21 mouse cellular contexts compared by ENCODE assay signal in genomic region chr14:121665693-121666273, GRCm38 (mm10).
DNase-seq lines count a peak whose midpoint lies in the region; ATAC-seq and TF ChIP-seq lines count a peak whose summit lies in the region.
"Had no signal": no experiment of that assay in that cellular context is flagged by ENCODE, and none has a peak within 500 bp of the region (broad histone marks: within the 10 kb centered on the region; RNA-seq: fewer than 3 reads in every experiment).

No protein-coding gene starts in this region.

- WGBS in kidney, embryonic 14.5 days: 97% methylated on average over 9 of the region's 9 CpGs
- WGBS in lung, postnatal 0 days: 95% methylated on average over 9 of the region's 9 CpGs
- 97% methylated on average over 9 of the region's 9 CpGs for WGBS in intestine, embryonic 16.5 days
- 98% methylated on average over 9 of the region's 9 CpGs for WGBS in neural tube, embryonic 15.5 days

- no peaks in the 10 kb centered on the region for H3K36me3 ChIP-seq in kidney, embryonic 14.5 days (ENCODE audit: control insufficient read depth, insufficient read depth, low read length)
- H3K36me3 ChIP-seq in lung, postnatal 0 days (ENCODE audit: insufficient read depth, low read length): no peaks in the 10 kb centered on the region
- H3K36me3 ChIP-seq in intestine, embryonic 16.5 days (ENCODE audit: control insufficient read depth, insufficient read depth, low read length): peaks cover 2% of the 10 kb centered on the region; the same call in 1 of the 2 replicates
- H3K36me3 ChIP-seq in neural tube, embryonic 15.5 days: peaks cover 4% of the 10 kb centered on the region; the same call in 1 of the 2 replicates
- H3K36me3 ChIP-seq: embryonic facial prominence, embryonic 12.5 days; hindbrain, embryonic 15.5 days had no signal

- H3K4me1 ChIP-seq in kidney, embryonic 14.5 days (ENCODE audit: control insufficient read depth, insufficient read depth, low read length): peaks cover 4% of the 10 kb centered on the region
- peaks cover 1% of the 10 kb centered on the region for H3K4me1 ChIP-seq in lung, postnatal 0 days (ENCODE audit: insufficient read depth, low read depth, low read length)
- peaks cover 10% of the 10 kb centered on the region for H3K4me1 ChIP-seq in intestine, embryonic 16.5 days (ENCODE audit: control insufficient read depth, insufficient read depth, low read length)
- H3K4me1 ChIP-seq in neural tube, embryonic 15.5 days: peaks cover 1% of the 10 kb centered on the region; the same call in 1 of the 2 replicates
- H3K4me1 ChIP-seq: embryonic facial prominence, embryonic 12.5 days; hindbrain, embryonic 15.5 days had no signal

- H3K4me2 ChIP-seq in kidney, embryonic 14.5 days (replicated peaks; ENCODE audit: low read depth, low read length): no peak overlapping the region
- H3K4me2 ChIP-seq in lung, postnatal 0 days (replicated peaks; ENCODE audit: low read depth, low read length): no peak overlapping the region
- no peak overlapping the region for H3K4me2 ChIP-seq in intestine, embryonic 16.5 days (ENCODE audit: low read depth, low read length)
- H3K4me2 ChIP-seq in neural tube, embryonic 15.5 days: no peak overlapping the region
- H3K4me2 ChIP-seq: embryonic facial prominence, embryonic 12.5 days; hindbrain, embryonic 15.5 days had no signal

- H3K9ac ChIP-seq in kidney, embryonic 14.5 days (ENCODE audit: low read depth, low read length): no peak overlapping the region
- H3K9ac ChIP-seq in lung, postnatal 0 days (replicated peaks; ENCODE audit: low read depth): no peak overlapping the region
- no peak overlapping the region for H3K9ac ChIP-seq in intestine, embryonic 16.5 days (ENCODE audit: low read depth, low read length)
- H3K9ac ChIP-seq in neural tube, embryonic 15.5 days (replicated peaks): no peak overlapping the region
- H3K9ac ChIP-seq: embryonic facial prominence, embryonic 12.5 days; hindbrain, embryonic 15.5 days had no signal

- H3K9me3 ChIP-seq in kidney, embryonic 14.5 days (ENCODE audit: control insufficient read depth, low read length): 0 out of 2 replicates have a peak, but pooled peaks cover 2% of the 10 kb centered on the region
- no peaks in the 10 kb centered on the region for H3K9me3 ChIP-seq in lung, postnatal 0 days (ENCODE audit: low read length)
- H3K9me3 ChIP-seq in intestine, embryonic 16.5 days (ENCODE audit: control insufficient read depth, low read length): no peaks in the 10 kb centered on the region; the same call in 1 of the 2 replicates
- H3K9me3 ChIP-seq in neural tube, embryonic 15.5 days (replicated peaks): no peaks in the 10 kb centered on the region
- H3K9me3 ChIP-seq: embryonic facial prominence, embryonic 12.5 days; hindbrain, embryonic 15.5 days had no signal

- no peak for TF ChIP-seq CTCF in lung, postnatal 0 days (IDR thresholded peaks at IDR 0.05)

- peak; percentile 52 for DNase-seq in kidney, adult 9 months
- no peak for DNase-seq in lung, postnatal 0 days (ENCODE audit: low spot score)
- DNase-seq in lung, postnatal 25 days (ENCODE audit: low spot score): no peak
- no peak for DNase-seq in right cerebral cortex, postnatal 4 days
- DNase-seq: adrenal gland, adult 8-10 months; B cell, adult 2 months; cerebellum, adult 8-10 months; gastrocnemius, postnatal 25 days; heart, adult 2 months; heart, postnatal 36 days; left cerebral cortex, postnatal 4 days; liver; right cerebral cortex, postnatal 25 days; thymus, postnatal 36 days had no signal

- ATAC-seq in kidney, embryonic 14.5 days (ENCODE audit: low FRiP score, low TSS enrichment): no peak
- ATAC-seq in lung, postnatal 0 days: 0 out of 2 replicates have a peak, but pooled peaks have one; percentile 16
- no peak for ATAC-seq in intestine, embryonic 16.5 days
- no peak for ATAC-seq in neural tube, embryonic 15.5 days (ENCODE audit: low FRiP score)
- ATAC-seq: forebrain, embryonic 16.5 days; midbrain, embryonic 16.5 days had no signal

- no peaks in the 10 kb centered on the region for H3K27me3 ChIP-seq in kidney, embryonic 14.5 days (ENCODE audit: control insufficient read depth, insufficient read depth, low read length)
- H3K27me3 ChIP-seq in lung, postnatal 0 days (replicated peaks; ENCODE audit: insufficient read depth, low read length): no peaks in the 10 kb centered on the region
- no peaks in the 10 kb centered on the region for H3K27me3 ChIP-seq in intestine, embryonic 16.5 days (replicated peaks; ENCODE audit: control insufficient read depth, insufficient read depth, low read length)
- H3K27me3 ChIP-seq in neural tube, embryonic 15.5 days (replicated peaks): no peaks in the 10 kb centered on the region
- H3K27me3 ChIP-seq: embryonic facial prominence, embryonic 12.5 days; hindbrain, embryonic 15.5 days had no signal

- H3K4me3 ChIP-seq in kidney, embryonic 14.5 days (ENCODE audit: low read length): no peak overlapping the region
- no peak overlapping the region for H3K4me3 ChIP-seq in lung, postnatal 0 days (ENCODE audit: low read depth, low read length)
- H3K4me3 ChIP-seq in intestine, embryonic 16.5 days (ENCODE audit: low read length): no peak overlapping the region
- no peak overlapping the region for H3K4me3 ChIP-seq in neural tube, embryonic 15.5 days (replicated peaks)
- H3K4me3 ChIP-seq: embryonic facial prominence, embryonic 12.5 days; heart, adult 2 months; hindbrain, embryonic 15.5 days had no signal

- H3K27ac ChIP-seq in kidney, embryonic 14.5 days (ENCODE audit: low read depth, low read length): no peak overlapping the region
- H3K27ac ChIP-seq in lung, postnatal 0 days (ENCODE audit: low read length): no peak overlapping the region
- 0 out of 2 replicates have a peak overlapping the region, but pooled peaks have one; percentile 31 for H3K27ac ChIP-seq in intestine, embryonic 16.5 days (ENCODE audit: low read length)
- no peak overlapping the region for H3K27ac ChIP-seq in neural tube, embryonic 15.5 days (replicated peaks)
- H3K27ac ChIP-seq: embryonic facial prominence, embryonic 12.5 days; heart, adult 2 months; hindbrain, embryonic 15.5 days had no signal

- 0 out of 2 replicates have a peak, but pooled peaks have one; percentile 11 for TF ChIP-seq EP300 in lung, postnatal 0 days (IDR thresholded peaks at IDR 0.05)
